Mouse (Mus musculus): ENCODE measurements around the gene Atp13a1. TPM values are rescaled to one million over a fixed set of nuclear protein-coding genes. Genes with fewer than 3 reads are reported as not detected.

Gene Atp13a1
- polyA plus RNA-seq, 1 experiment from 2014 or later: 34.4 TPM

- no peak overlapping the region for H3K27ac ChIP-seq (ENCODE audit: poor library complexity, severe bottlenecking)
- H3K4me3 ChIP-seq: no peak overlapping the region
- H3K9me3 ChIP-seq (replicated peaks): no peaks in the 10 kb centered on the region
- no peak overlapping the region for H3K4me2 ChIP-seq
- no peaks in the 10 kb centered on the region for H3K36me3 ChIP-seq
- H3K4me1 ChIP-seq (replicated peaks): peaks cover 11% of the 10 kb centered on the region
- no peak for ATAC-seq (ENCODE audit: insufficient number of reproducible peaks, low FRiP score)
- H3K27me3 ChIP-seq (replicated peaks): no peaks in the 10 kb centered on the region
- no peak overlapping the region for H3K9ac ChIP-seq
- WGBS: 62% methylated on average over 11 of the region's 12 CpGs
Observed at GRCm38 (mm10) chr8:69777111-69777510, 13.9 kb upstream of the Atp13a1 start.

- 77% methylated on average over 5 of the region's 5 CpGs for WGBS
- Histone ChIP-seq H3K9me3 (replicated peaks) (no peaks in the 10 kb centered on the region), H3K27ac (ENCODE audit: poor library complexity, severe bottlenecking) (no peak overlapping the region), H3K4me1 (replicated peaks) (peaks cover 21% of the 10 kb centered on the region), H3K4me3 (no peak overlapping the region), H3K9ac (no peak overlapping the region), H3K36me3 (peaks cover 7% of the 10 kb centered on the region), H3K27me3 (replicated peaks) (no peaks in the 10 kb centered on the region), H3K4me2 (no peak overlapping the region)
- ATAC-seq (ENCODE audit: insufficient number of reproducible peaks, low FRiP score): no peak
Observed at GRCm38 (mm10) chr8:69789105-69789504, 1.9 kb upstream of the Atp13a1 start.

GRCm38 (mm10) chr8:69789731-69790130 is 1.2 kb upstream of the Atp13a1 start:
- peak overlapping the region; percentile 86 for H3K4me2 ChIP-seq
- H3K4me3 ChIP-seq: peak overlapping the region; percentile 86; the same call in 1 of the 2 replicates
- H3K4me1 ChIP-seq (replicated peaks): peaks cover 21% of the 10 kb centered on the region
- no peak overlapping the region for H3K9ac ChIP-seq
- H3K36me3 ChIP-seq: peaks cover 14% of the 10 kb centered on the region
- H3K27ac ChIP-seq (ENCODE audit: poor library complexity, severe bottlenecking): no peak overlapping the region
- no peaks in the 10 kb centered on the region for H3K9me3 ChIP-seq (replicated peaks)
- ATAC-seq (ENCODE audit: insufficient number of reproducible peaks, low FRiP score): no peak
- WGBS: 46% methylated on average over 5 of the region's 5 CpGs
- H3K27me3 ChIP-seq (replicated peaks): no peaks in the 10 kb centered on the region

GRCm38 (mm10) chr8:69790364-69790763 is 599 bp upstream of the Atp13a1 start:
- Histone ChIP-seq H3K9me3 (replicated peaks) (no peaks in the 10 kb centered on the region), H3K4me3 (peak overlapping the region; percentile 86), H3K36me3 (peaks cover 20% of the 10 kb centered on the region), H3K27ac (ENCODE audit: poor library complexity, severe bottlenecking) (peak overlapping the region; percentile 83), H3K27me3 (replicated peaks) (no peaks in the 10 kb centered on the region), H3K4me2 (peak overlapping the region; percentile 86), H3K4me1 (replicated peaks) (peaks cover 21% of the 10 kb centered on the region), H3K9ac (peak overlapping the region; percentile 97)
- 26% methylated on average over 11 of the region's 11 CpGs for WGBS
- no peak for ATAC-seq (ENCODE audit: insufficient number of reproducible peaks, low FRiP score)

- H3K27me3 ChIP-seq (replicated peaks): no peaks in the 10 kb centered on the region
- peak overlapping the region; percentile 97 for H3K9ac ChIP-seq
- peak overlapping the region; percentile 83; the same call in 1 of the 2 replicates for H3K27ac ChIP-seq (ENCODE audit: poor library complexity, severe bottlenecking)
- H3K9me3 ChIP-seq (replicated peaks): no peaks in the 10 kb centered on the region
- H3K4me2 ChIP-seq: peak overlapping the region; percentile 86
- H3K36me3 ChIP-seq: peaks cover 31% of the 10 kb centered on the region
- ATAC-seq (ENCODE audit: insufficient number of reproducible peaks, low FRiP score): peak; percentile 69
- WGBS: under 1% methylated on average over 48 of the region's 48 CpGs
- H3K4me1 ChIP-seq (replicated peaks): peaks cover 21% of the 10 kb centered on the region
- H3K4me3 ChIP-seq: peak overlapping the region; percentile 86
Observed at GRCm38 (mm10) chr8:69791415-69792068, 579 bp downstream of the Atp13a1 start.

GRCm38 (mm10) chr8:69793666-69794065 is 2.7 kb downstream of the Atp13a1 start:
- Histone ChIP-seq H3K4me1 (replicated peaks) (peaks cover 21% of the 10 kb centered on the region), H3K36me3 (peaks cover 52% of the 10 kb centered on the region), H3K4me2 (no peak overlapping the region), H3K27ac (ENCODE audit: poor library complexity, severe bottlenecking) (no peak overlapping the region), H3K9ac (no peak overlapping the region), H3K27me3 (replicated peaks) (no peaks in the 10 kb centered on the region), H3K4me3 (no peak overlapping the region), H3K9me3 (replicated peaks) (no peaks in the 10 kb centered on the region)
- WGBS: 92% methylated on average over 4 of the region's 4 CpGs
- ATAC-seq (ENCODE audit: insufficient number of reproducible peaks, low FRiP score): no peak

- no peak overlapping the region for H3K4me2 ChIP-seq
- H3K27me3 ChIP-seq (replicated peaks): no peaks in the 10 kb centered on the region
- no peak overlapping the region for H3K9ac ChIP-seq
- H3K4me1 ChIP-seq (replicated peaks): peaks cover 21% of the 10 kb centered on the region
- H3K27ac ChIP-seq (ENCODE audit: poor library complexity, severe bottlenecking): no peak overlapping the region
- H3K4me3 ChIP-seq: no peak overlapping the region
- H3K9me3 ChIP-seq (replicated peaks): no peaks in the 10 kb centered on the region
- peaks cover 57% of the 10 kb centered on the region for H3K36me3 ChIP-seq
- ATAC-seq (ENCODE audit: insufficient number of reproducible peaks, low FRiP score): no peak
- 90% methylated on average over 3 of the region's 3 CpGs for WGBS
Observed at GRCm38 (mm10) chr8:69794096-69794495, 3.1 kb downstream of the Atp13a1 start.

- H3K4me1 ChIP-seq (replicated peaks): peaks cover 17% of the 10 kb centered on the region
- H3K4me2 ChIP-seq: no peak overlapping the region
- peaks cover 65% of the 10 kb centered on the region for H3K36me3 ChIP-seq
- ATAC-seq (ENCODE audit: insufficient number of reproducible peaks, low FRiP score): no peak
- no peak overlapping the region for H3K27ac ChIP-seq (ENCODE audit: poor library complexity, severe bottlenecking)
- H3K27me3 ChIP-seq (replicated peaks): no peaks in the 10 kb centered on the region
- 95% methylated on average over 6 of the region's 6 CpGs for WGBS
- no peaks in the 10 kb centered on the region for H3K9me3 ChIP-seq (replicated peaks)
- no peak overlapping the region for H3K9ac ChIP-seq
- H3K4me3 ChIP-seq: no peak overlapping the region
Observed at GRCm38 (mm10) chr8:69794901-69795300, 3.9 kb downstream of the Atp13a1 start.

- Histone ChIP-seq H3K9me3 (replicated peaks) (no peaks in the 10 kb centered on the region), H3K4me3 (no peak overlapping the region), H3K9ac (no peak overlapping the region), H3K27me3 (replicated peaks) (no peaks in the 10 kb centered on the region), H3K4me1 (replicated peaks) (peaks cover 14% of the 10 kb centered on the region), H3K27ac (ENCODE audit: poor library complexity, severe bottlenecking) (no peak overlapping the region), H3K36me3 (peaks cover 82% of the 10 kb centered on the region), H3K4me2 (no peak overlapping the region)
- ATAC-seq (ENCODE audit: insufficient number of reproducible peaks, low FRiP score): no peak
- 94% methylated on average over 16 of the region's 16 CpGs for WGBS
Observed at GRCm38 (mm10) chr8:69796721-69797345, 5.9 kb downstream of the Atp13a1 start.

- Histone ChIP-seq H3K4me3 (no peak overlapping the region), H3K4me2 (no peak overlapping the region), H3K27me3 (replicated peaks) (no peaks in the 10 kb centered on the region), H3K9me3 (replicated peaks) (no peaks in the 10 kb centered on the region), H3K27ac (ENCODE audit: poor library complexity, severe bottlenecking) (no peak overlapping the region), H3K9ac (no peak overlapping the region), H3K4me1 (replicated peaks) (peaks cover 6% of the 10 kb centered on the region), H3K36me3 (peaks cover 90% of the 10 kb centered on the region)
- 89% methylated on average over 10 of the region's 10 CpGs for WGBS
- ATAC-seq (ENCODE audit: insufficient number of reproducible peaks, low FRiP score): no peak
Observed at GRCm38 (mm10) chr8:69797661-69798060, 6.7 kb downstream of the Atp13a1 start.

GRCm38 (mm10) chr8:69799261-69799660 is 8.3 kb downstream of the Atp13a1 start:
- no peak overlapping the region for H3K9ac ChIP-seq
- 90% methylated on average over 8 of the region's 8 CpGs for WGBS
- no peak overlapping the region for H3K4me2 ChIP-seq
- H3K4me1 ChIP-seq (replicated peaks): no peaks in the 10 kb centered on the region
- no peak for ATAC-seq (ENCODE audit: insufficient number of reproducible peaks, low FRiP score)
- H3K9me3 ChIP-seq (replicated peaks): no peaks in the 10 kb centered on the region
- no peak overlapping the region for H3K4me3 ChIP-seq
- no peaks in the 10 kb centered on the region for H3K27me3 ChIP-seq (replicated peaks)
- H3K27ac ChIP-seq (ENCODE audit: poor library complexity, severe bottlenecking): no peak overlapping the region
- H3K36me3 ChIP-seq: peaks cover 98% of the 10 kb centered on the region
